Mouse (Mus musculus) cortical plate, adult 2 months (tissue): ENCODE results near the gene Adam10.

Experiments used
- CTCF ChIP-seq: fragments of 200-500 bp; IDR thresholded peaks from 2 replicates; pipeline ENCODE4 v1.5.1; 2011; ENCODE audit warnings: mild to moderate bottlenecking, control low read depth, low read length; ENCODE audit not compliant: insufficient read depth; ENCODE audit errors: extremely low read depth
- POLR2A ChIP-seq: fragments of 200-500 bp; IDR thresholded peaks from 2 replicates; pipeline ENCODE4 v1.6.1; 2011; ENCODE audit warnings: mild to moderate bottlenecking, low read length, control low read depth; ENCODE audit not compliant: insufficient read depth; ENCODE audit errors: extremely low read depth

- no peak for TF ChIP-seq CTCF
- no peak for TF ChIP-seq POLR2A
These were observed 145.3 kb downstream of the Adam10 start for GRCm38 (mm10) chr9:70824103-70824502.
